Mouse (Mus musculus) kidney, adult 11 months (tissue): ENCODE results near the gene Nudt8.

Source experiments
- DNase-seq: peaks from one replicate; pipeline ENCODE4 v3.0.0; 2022

The Nudt8 gene

GRCm38 (mm10) chr19:3988750-3989149 is 11.6 kb upstream of the Nudt8 start:
- DNase-seq: no peak

- DNase-seq: no peak
Observed at GRCm38 (mm10) chr19:3990804-3991203, 9.6 kb upstream of the Nudt8 start.

GRCm38 (mm10) chr19:3991562-3991961 is 8.8 kb upstream of the Nudt8 start:
- DNase-seq: no peak

- DNase-seq: no peak
Observed at GRCm38 (mm10) chr19:3991966-3992365, 8.4 kb upstream of the Nudt8 start.

GRCm38 (mm10) chr19:3992416-3992815 is 8.0 kb upstream of the Nudt8 start, which contains the start of gene Tbx10:
Tbx10 (plus strand) TSS chr19:3992752.
- DNase-seq: no peak

GRCm38 (mm10) chr19:3994932-3995331 is 5.4 kb upstream of the Nudt8 start:
- no peak for DNase-seq

- no peak for DNase-seq
Observed at GRCm38 (mm10) chr19:3995505-3995904, 4.9 kb upstream of the Nudt8 start.

- no peak for DNase-seq
Observed at GRCm38 (mm10) chr19:3996106-3996505, 4.3 kb upstream of the Nudt8 start.

GRCm38 (mm10) chr19:3996747-3997146 is 3.6 kb upstream of the Nudt8 start:
- peak; percentile 60 for DNase-seq

- no peak for DNase-seq
Observed at GRCm38 (mm10) chr19:3997231-3997630, 3.1 kb upstream of the Nudt8 start.

GRCm38 (mm10) chr19:3998335-3998734 is 2.0 kb upstream of the Nudt8 start:
- no peak for DNase-seq

- DNase-seq: no peak
Observed at GRCm38 (mm10) chr19:3999121-3999730, 1.2 kb upstream of the Nudt8 start.

- DNase-seq: no peak
Observed at GRCm38 (mm10) chr19:4000949-4001525, 657 bp downstream of the Nudt8 start.

- no peak for DNase-seq
Observed at GRCm38 (mm10) chr19:4001752-4002151, 1.4 kb downstream of the Nudt8 start.

GRCm38 (mm10) chr19:4003112-4003511 is 2.7 kb downstream of the Nudt8 start, which contains the start of gene Doc2g:
Doc2g (plus strand) TSS chr19:4003313.
- no peak for DNase-seq

GRCm38 (mm10) chr19:4003641-4004040 is 3.3 kb downstream of the Nudt8 start:
- DNase-seq: no peak

GRCm38 (mm10) chr19:4004331-4004730 is 4.0 kb downstream of the Nudt8 start:
- DNase-seq: no peak

- peak; percentile 1 for DNase-seq
Observed at GRCm38 (mm10) chr19:4005091-4005490, 4.7 kb downstream of the Nudt8 start.

GRCm38 (mm10) chr19:4005971-4006370 is 5.6 kb downstream of the Nudt8 start:
- DNase-seq: no peak

- DNase-seq: no peak
Observed at GRCm38 (mm10) chr19:4011086-4011485, 10.7 kb downstream of the Nudt8 start.

GRCm38 (mm10) chr19:4012432-4013022 is 12.1 kb downstream of the Nudt8 start, which contains the start of gene Ndufv1:
Ndufv1 (minus strand) TSS chr19:4012806.
- DNase-seq: peak; percentile 99

- DNase-seq: no peak
Observed at GRCm38 (mm10) chr19:4013066-4013465, 12.7 kb downstream of the Nudt8 start.

- no peak for DNase-seq
Observed at GRCm38 (mm10) chr19:4014802-4015201, 14.4 kb downstream of the Nudt8 start.

- no peak for DNase-seq
Observed at GRCm38 (mm10) chr19:4015635-4016034, 15.3 kb downstream of the Nudt8 start.
